Mouse (Mus musculus) MEL (cell line): ENCODE data around the gene Rtf2. TPM values are rescaled to one million over a fixed set of nuclear protein-coding genes. Genes with fewer than 3 reads are reported as not detected.

Source experiments
- DNase-seq: peaks from one replicate; pipeline ENCODE4 v3.0.0; 2011; ENCODE audit warnings: low read depth, low spot score
- H3K27ac ChIP-seq: 2 replicates; pipeline ENCODE4 v1.5.1; 2012; ENCODE audit warnings: low read depth, mild to moderate bottlenecking, control low read depth, low read length, moderate library complexity; ENCODE audit not compliant: control insufficient read depth
- H3K27me3 ChIP-seq, 2 experiments: fragments of 150-350 bp in 1 of 2; sonication (generic) in 1 of 2; 2 replicates each; pipeline ENCODE4 v1.6.1; 2012; ENCODE audit warnings: low read length in 2 of 2, mild to moderate bottlenecking in 2 of 2, improper control_type of control experiment in 1 of 2, moderate library complexity in 1 of 2; ENCODE audit not compliant: insufficient read depth in 2 of 2, control insufficient read depth in 1 of 2
- H3K36me3 ChIP-seq, 2 experiments: 2 replicates each; pipeline ENCODE4 v1.6.1; 2012 to 2014; ENCODE audit warnings: low read length in 2 of 2, improper control_type of control experiment in 1 of 2, inconsistent platforms in 1 of 2, mild to moderate bottlenecking in 1 of 2; ENCODE audit not compliant: insufficient read depth in 2 of 2, control insufficient read depth in 1 of 2
- H3K4me1 ChIP-seq, 2 experiments: fragments of 150-350 bp in 1 of 2; sonication (generic) in 1 of 2; 2 replicates each; pipeline ENCODE4 v1.6.1; 2012; ENCODE audit warnings: low read length in 2 of 2, improper control_type of control experiment in 1 of 2, mild to moderate bottlenecking in 1 of 2; ENCODE audit not compliant: insufficient read depth in 2 of 2, control insufficient read depth in 1 of 2
- H3K4me3 ChIP-seq, 2 experiments: fragments of 150-350 bp in 1 of 2; sonication (generic) in 1 of 2; 2 replicates each; pipeline ENCODE4 v1.5.1; 2012; ENCODE audit warnings: low read depth in 2 of 2, low read length in 2 of 2, mild to moderate bottlenecking in 2 of 2, moderate library complexity in 2 of 2, control low read depth in 1 of 2, improper control_type of control experiment in 1 of 2; ENCODE audit not compliant: control insufficient read depth in 1 of 2, insufficient read depth in 1 of 2
- H3K79me2 ChIP-seq: 2 replicates; pipeline ENCODE4 v1.6.1; 2012; ENCODE audit warnings: mild to moderate bottlenecking, low read length, moderate library complexity; ENCODE audit not compliant: control insufficient read depth, poor library complexity, insufficient read depth
- H3K9ac ChIP-seq: 2 replicates; pipeline ENCODE4 v1.6.1; 2012; ENCODE audit warnings: low read depth, mild to moderate bottlenecking, control low read depth, low read length, moderate library complexity; ENCODE audit not compliant: control insufficient read depth, poor library complexity, severe bottlenecking
- H3K9me3 ChIP-seq: fragments of 150-350 bp; sonication (generic); replicated peaks from 2 replicates; pipeline ENCODE4 v1.6.1; 2012; ENCODE audit warnings: mild to moderate bottlenecking, low read length, improper control_type of control experiment, moderate library complexity; ENCODE audit not compliant: insufficient read depth
- BHLHE40 ChIP-seq: IDR thresholded peaks from 2 replicates; pipeline ENCODE4 v1.6.1; 2012; ENCODE audit warnings: low read depth, mild to moderate bottlenecking, inconsistent platforms, low read length, improper control_type of control experiment, borderline replicate concordance
- CHD2 ChIP-seq: IDR thresholded peaks from 2 replicates; pipeline ENCODE4 v1.6.1; 2011; ENCODE audit warnings: low read length, improper control_type of control experiment
- CTCF ChIP-seq, 3 experiments: IDR thresholded peaks in 2 of 3; conservative IDR thresholded peaks in 1 of 3; 2 replicates each; pipeline ENCODE4 v1.5.1; 2011 to 2012; ENCODE audit warnings: low read length in 3 of 3, low read depth in 2 of 3, mild to moderate bottlenecking in 2 of 3, improper control_type of control experiment in 1 of 3, inconsistent platforms in 1 of 3, mixed read lengths in 1 of 3, moderate library complexity in 1 of 3; ENCODE audit not compliant: control insufficient read depth in 1 of 3, insufficient read depth in 1 of 3, poor library complexity in 1 of 3, severe bottlenecking in 1 of 3
- GABPA ChIP-seq: IDR thresholded peaks from 2 replicates; pipeline ENCODE4 v1.6.1; 2012; ENCODE audit warnings: low read depth, mild to moderate bottlenecking, inconsistent platforms, low read length, improper control_type of control experiment, moderate library complexity
- GATA1 ChIP-seq: IDR thresholded peaks from 2 replicates; pipeline ENCODE4 v1.6.1; 2011; ENCODE audit warnings: low read depth, low read length, improper control_type of control experiment
- JUND ChIP-seq: IDR thresholded peaks from 2 replicates; pipeline ENCODE4 v1.6.1; 2011; ENCODE audit warnings: low read depth, mild to moderate bottlenecking, improper control_type of control experiment, low read length
- KAT2A ChIP-seq: conservative IDR thresholded peaks from 2 replicates; pipeline ENCODE4 v1.6.1; 2012; ENCODE audit warnings: low read depth, low read length, improper control_type of control experiment, inconsistent platforms
- MAFK ChIP-seq: IDR thresholded peaks from 2 replicates; pipeline ENCODE4 v1.6.1; 2011; ENCODE audit warnings: low read depth, mild to moderate bottlenecking, low read length, improper control_type of control experiment, borderline replicate concordance
- MAZ ChIP-seq: IDR thresholded peaks from 2 replicates; pipeline ENCODE4 v1.6.1; 2012; ENCODE audit warnings: low read depth, mild to moderate bottlenecking, inconsistent platforms, low read length, improper control_type of control experiment
- MXI1 ChIP-seq: IDR thresholded peaks from 2 replicates; pipeline ENCODE4 v1.6.1; 2011; ENCODE audit warnings: mild to moderate bottlenecking, low read depth, low read length, improper control_type of control experiment
- MYB ChIP-seq: IDR thresholded peaks from 2 replicates; pipeline ENCODE4 v1.6.1; 2011; ENCODE audit warnings: mild to moderate bottlenecking, low read depth, low read length, improper control_type of control experiment
- MYC ChIP-seq: IDR thresholded peaks from 2 replicates; pipeline ENCODE4 v1.6.1; 2011; ENCODE audit warnings: low read depth, mild to moderate bottlenecking, low read length, improper control_type of control experiment, moderate library complexity
- POLR2A ChIP-seq, 2 experiments: IDR thresholded peaks; 2 replicates each; pipeline ENCODE4 v1.6.1; 2011 to 2012; ENCODE audit warnings: low read length in 2 of 2, mild to moderate bottlenecking in 2 of 2, control low read depth in 1 of 2, improper control_type of control experiment in 1 of 2, low read depth in 1 of 2, moderate library complexity in 1 of 2; ENCODE audit not compliant: control insufficient read depth in 1 of 2, insufficient read depth in 1 of 2, poor library complexity in 1 of 2
- POLR2AphosphoS5 ChIP-seq: IDR thresholded peaks from 2 replicates; pipeline ENCODE4 v1.6.1; 2012; ENCODE audit warnings: low read depth, borderline replicate concordance, mild to moderate bottlenecking, inconsistent platforms, low read length, moderate library complexity, mixed read lengths
- RAD21 ChIP-seq: IDR thresholded peaks from 2 replicates; pipeline ENCODE4 v1.6.1; 2011; ENCODE audit warnings: mild to moderate bottlenecking, low read depth, low read length, improper control_type of control experiment
- RCOR1 ChIP-seq: IDR thresholded peaks from 2 replicates; pipeline ENCODE4 v1.6.1; 2012; ENCODE audit warnings: low read depth, mild to moderate bottlenecking, inconsistent platforms, low read length, improper control_type of control experiment
- SIN3A ChIP-seq: IDR thresholded peaks from 2 replicates; pipeline ENCODE4 v1.6.1; 2012; ENCODE audit warnings: low read length, improper control_type of control experiment, inconsistent platforms
- SMC3 ChIP-seq: IDR thresholded peaks from 2 replicates; pipeline ENCODE4 v1.6.1; 2011; ENCODE audit warnings: low read depth, low read length, improper control_type of control experiment
- TAL1 ChIP-seq: IDR thresholded peaks from 2 replicates; pipeline ENCODE4 v1.6.1; 2012; ENCODE audit warnings: mild to moderate bottlenecking, inconsistent platforms, low read length, moderate library complexity, mixed read lengths
- TBP ChIP-seq: IDR thresholded peaks from 2 replicates; pipeline ENCODE4 v1.8.0; 2011; ENCODE audit warnings: low read depth, low read length, improper control_type of control experiment
- USF1 ChIP-seq: IDR thresholded peaks from 2 replicates; pipeline ENCODE4 v1.6.1; 2014; ENCODE audit warnings: low read depth, mild to moderate bottlenecking, inconsistent platforms, low read length, improper control_type of control experiment, moderate library complexity
- USF2 ChIP-seq, 2 experiments: IDR thresholded peaks; 2 replicates each; pipeline ENCODE4 v1.6.1; 2011 to 2012; ENCODE audit warnings: improper control_type of control experiment in 2 of 2, low read length in 2 of 2, borderline replicate concordance in 1 of 2, inconsistent platforms in 1 of 2, low read depth in 1 of 2, mild to moderate bottlenecking in 1 of 2; ENCODE audit not compliant: insufficient read depth in 1 of 2
- ZC3H11A ChIP-seq: IDR thresholded peaks from 2 replicates; pipeline ENCODE4 v1.6.1; 2012; ENCODE audit warnings: low read depth, mild to moderate bottlenecking, inconsistent platforms, low read length, improper control_type of control experiment
- polyA plus RNA-seq, 2 experiments: library from polyadenylated mRNA; stranded (reverse) in 1 of 2; unstranded in 1 of 2; fragments of >175 nt in 1 of 2; fragments of >200 nt in 1 of 2; gene quantifications; 2 replicates each; pipeline versions ENCODE4 v1.2.1 to v1.2.4; 2012; ENCODE audit warnings: low replicate concordance in 2 of 2, low read depth in 1 of 2; ENCODE audit not compliant: insufficient read length in 2 of 2, insufficient read depth in 1 of 2, missing spikeins in 1 of 2
- total RNA-seq: library from RNA; depleted of rRNA; stranded (reverse); fragments of 300-350 nt; gene quantifications from 2 replicates; pipeline ENCODE4 v1.2.3, GENCODE M21; 2012

Rtf2 gene
- total and polyA plus RNA-seq, 3 experiments: 68.2 to 81.5 TPM; not detected in 1

GRCm38 (mm10) chr2:172477350-172477749 is 37.0 kb downstream of the Rtf2 start:
- no peaks in the 10 kb centered on the region for H3K79me2 ChIP-seq
- H3K27ac ChIP-seq: no peak overlapping the region
- no peak for TF ChIP-seq MXI1
- TF ChIP-seq JUND: no peak
- no peak for TF ChIP-seq USF2 (IDR thresholded peaks at IDR 0.05; ENCODE audit: borderline replicate concordance in 1 of 2, insufficient read depth in 1 of 2, low read depth in 1 of 2, low read length in 2 of 2)
- TF ChIP-seq TAL1: no peak
- no peak for TF ChIP-seq GATA1
- TF ChIP-seq BHLHE40: no peak
- peaks cover 0 to 4% of the 10 kb centered on the region in 2 experiments; a peak in 2 of 4 replicates for H3K36me3 ChIP-seq
- H3K4me3 ChIP-seq: peak overlapping the region; percentile 57 to 60
- H3K9ac ChIP-seq: peak overlapping the region; percentile 56
- H3K27me3 ChIP-seq: no peaks in the 10 kb centered on the region
- no peak for DNase-seq
- H3K9me3 ChIP-seq: no peaks in the 10 kb centered on the region
- H3K4me1 ChIP-seq: no peaks in the 10 kb centered on the region

DNA sequence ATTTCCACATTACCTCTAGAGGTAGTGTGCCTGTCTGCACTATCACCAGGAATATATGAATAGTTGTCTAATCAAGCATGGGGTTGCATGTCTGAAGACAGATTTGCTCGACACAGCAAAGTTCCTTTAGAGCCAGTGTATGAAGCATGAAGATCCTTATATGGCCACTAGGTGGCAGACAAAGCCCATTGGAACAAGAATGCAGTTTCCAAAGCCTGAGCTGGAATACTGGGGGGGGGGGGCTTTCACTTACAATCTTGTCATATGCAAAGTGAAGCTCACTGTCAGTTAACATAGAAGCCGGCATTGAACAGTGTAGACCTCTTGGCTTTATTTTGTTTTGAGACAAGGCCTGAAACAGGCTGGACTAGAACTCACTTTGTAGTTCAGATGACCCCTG is 37.5 kb downstream of the Rtf2 start:
- no peaks in the 10 kb centered on the region for H3K79me2 ChIP-seq
- DNase-seq: peak; percentile 74
- H3K36me3 ChIP-seq: peaks cover 0 to 4% of the 10 kb centered on the region in 2 experiments; a peak in 2 of 4 replicates
- no peak for TF ChIP-seq TAL1
- TF ChIP-seq CTCF (IDR thresholded peaks at IDR 0.05 in 2 of 3, conservative IDR thresholded peaks at IDR 0.05 in 1 of 3; ENCODE audit: control insufficient read depth in 1 of 3, insufficient read depth in 1 of 3, low read depth in 2 of 3, low read length in 3 of 3, poor library complexity in 1 of 3, severe bottlenecking in 1 of 3): peak; percentile 54 to 85 (median 65)
- TF ChIP-seq GABPA: no peak
- no peak for TF ChIP-seq MYB
- TF ChIP-seq USF1: no peak
- no peak for TF ChIP-seq BHLHE40
- peak; percentile 87 for TF ChIP-seq RAD21
- TF ChIP-seq JUND: no peak
- TF ChIP-seq POLR2A (IDR thresholded peaks at IDR 0.05; ENCODE audit: control insufficient read depth in 1 of 2, insufficient read depth in 1 of 2, low read depth in 1 of 2, low read length in 2 of 2, poor library complexity in 1 of 2): no peak
- no peak for TF ChIP-seq POLR2AphosphoS5
- TF ChIP-seq RCOR1: no peak
- TF ChIP-seq MXI1: no peak
- TF ChIP-seq MAFK: no peak
- TF ChIP-seq TBP: no peak
- peak; percentile 59; the same call in 1 of the 2 replicates for TF ChIP-seq ZC3H11A
- TF ChIP-seq CHD2: no peak
- 0 out of 2 replicates have a peak, but pooled peaks have one; percentile 46 for TF ChIP-seq MAZ
- TF ChIP-seq SIN3A: no peak
- no peak for TF ChIP-seq MYC
- TF ChIP-seq KAT2A: no peak
- peak; percentile 70 for TF ChIP-seq SMC3
- TF ChIP-seq, all 39 proteins: peak for 5
- Histone ChIP-seq H3K9ac (peak overlapping the region; percentile 56), H3K27ac (no peak overlapping the region), H3K27me3 (no peaks in the 10 kb centered on the region), H3K4me3 (peak overlapping the region; percentile 57 to 60), H3K9me3 (no peaks in the 10 kb centered on the region), H3K4me1 (no peaks in the 10 kb centered on the region)
